Mouse (Mus musculus) kidney, postnatal 0 days (tissue): Measurements from ENCODE around the gene Prg3. TPM values are rescaled to one million over a fixed set of nuclear protein-coding genes. Genes with fewer than 3 reads are reported as not detected.

ENCODE experiments used
- ATAC-seq: fragments of 200-750 bp; cut with Nextera tagmentation; replicated peaks from 2 replicates; pipeline ENCODE4 v1.8.0; 2017; ENCODE audit warnings: low read depth, moderate number of reproducible peaks, moderate TSS enrichment, moderate library complexity; ENCODE audit not compliant: low FRiP score
- DNase-seq: peaks from one replicate; pipeline ENCODE4 v3.0.0-alpha.2; 2016; ENCODE audit warnings: low spot score
- H3K27ac ChIP-seq: fragments of 300-500 bp; sonication (generic); 2 replicates; pipeline ENCODE4 v1.5.1; 2014; ENCODE audit warnings: mild to moderate bottlenecking
- H3K27me3 ChIP-seq: fragments of 300-500 bp; sonication (generic); 2 replicates; pipeline ENCODE4 v1.6.1; 2014; ENCODE audit warnings: low read length, mixed read lengths; ENCODE audit not compliant: insufficient read depth
- H3K36me3 ChIP-seq: fragments of 300-500 bp; sonication (generic); 2 replicates; pipeline ENCODE4 v1.6.1; 2014; ENCODE audit warnings: low read length, mixed read lengths; ENCODE audit not compliant: insufficient read depth
- H3K4me1 ChIP-seq: fragments of 300-500 bp; sonication (generic); replicated peaks from 2 replicates; pipeline ENCODE4 v1.6.1; 2014; ENCODE audit warnings: antibody characterized with exemption, low read length, mixed read lengths; ENCODE audit not compliant: insufficient read depth
- H3K4me2 ChIP-seq: fragments of 300-500 bp; sonication (generic); 2 replicates; pipeline ENCODE4 v1.6.1; 2014; ENCODE audit warnings: mild to moderate bottlenecking, low read length, moderate library complexity, mixed read lengths
- H3K4me3 ChIP-seq: fragments of 300-500 bp; sonication (generic); replicated peaks from 2 replicates; pipeline ENCODE4 v1.5.1; 2014; ENCODE audit warnings: low read depth, low read length
- H3K9ac ChIP-seq: fragments of 300-500 bp; sonication (generic); 2 replicates; pipeline ENCODE4 v1.6.1; 2014; ENCODE audit warnings: low read depth, low read length
- H3K9me3 ChIP-seq: fragments of 300-500 bp; sonication (generic); replicated peaks from 2 replicates; pipeline ENCODE4 v1.6.1; 2016; ENCODE audit warnings: low read length, inconsistent platforms, mixed read lengths
- CTCF ChIP-seq: IDR thresholded peaks from 2 replicates; pipeline ENCODE4 v1.5.1; 2016; ENCODE audit warnings: antibody characterized with exemption, low read depth, mild to moderate bottlenecking, moderate library complexity
- WGBS: fragments of 180-500 bp; shearing (Covaris S2); extraction: QIAGEN DNeasy Blood & Tissue Kit; methylation state at CpG from one replicate; pipeline ENCODE4 v1.1.7; 2014; 5-methylcytosine and 5-hydroxymethylcytosine counted together
- polyA plus RNA-seq: library from polyadenylated mRNA; unstranded; fragments of >200 nt; fragmentation: Nextera tagmentation; extraction: Ambion mirVana; gene quantifications from 2 replicates; pipeline ENCODE4 v1.2.1, GENCODE M21; 2015

The Prg3 gene
- not detected in 2 replicates for polyA plus RNA-seq

DNA sequence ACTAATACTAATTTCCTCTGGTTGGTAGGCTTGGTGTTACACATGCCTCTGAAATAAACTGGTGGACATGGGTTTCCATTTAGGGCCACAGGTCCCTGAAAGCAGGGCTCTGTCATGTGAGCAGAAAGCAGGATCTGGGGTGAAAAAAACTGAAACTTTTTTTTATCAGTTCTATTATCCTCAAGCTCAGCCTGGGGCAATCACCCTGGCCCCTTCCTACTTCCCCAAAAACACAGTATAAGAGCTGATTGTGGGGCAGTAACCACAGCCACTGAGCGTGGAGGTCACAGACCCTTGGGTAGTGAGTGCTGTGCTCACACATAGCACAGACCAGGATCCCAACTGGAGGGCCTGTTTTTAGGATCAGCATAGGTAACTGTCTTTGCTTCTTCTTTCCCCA lies at the start of gene Prg3:
TSS of gene Prg3 (plus strand) at position 286 of the 400 bp plus-strand sequence.
- ATAC-seq = no peak
- no peak for TF ChIP-seq CTCF
- no peak within 1 kb of the TSS for H3K9ac ChIP-seq
- H3K4me1 ChIP-seq = no peaks in the 10 kb centered on the region
- H3K36me3 ChIP-seq = no peaks in the 10 kb centered on the region
- H3K9me3 ChIP-seq = no peaks in the 10 kb centered on the region
- WGBS = 79% methylated on average over 1 of the region's 1 CpGs
- no peak for DNase-seq
- H3K4me2 ChIP-seq = no peak within 1 kb of the TSS
- H3K27ac ChIP-seq = no peak within 1 kb of the TSS
- H3K27me3 ChIP-seq = no peaks in the 10 kb centered on the region
- no peak within 1 kb of the TSS for H3K4me3 ChIP-seq

GRCm38 (mm10) chr2:84938249-84938946 lies 49.6 kb upstream of the Prg3 start:
- no peaks in the 10 kb centered on the region for H3K36me3 ChIP-seq
- H3K9ac ChIP-seq = peak overlapping the region; percentile 25; the same call in 1 of the 2 replicates
- H3K4me1 ChIP-seq = peaks cover 8% of the 10 kb centered on the region; the same call in 1 of the 2 replicates
- H3K4me3 ChIP-seq = peak overlapping the region; percentile 41
- no peaks in the 10 kb centered on the region for H3K27me3 ChIP-seq
- WGBS = 62% methylated on average over 5 of the region's 5 CpGs
- no peak for ATAC-seq
- DNase-seq = peak; percentile 30
- peak overlapping the region; percentile 62 for H3K4me2 ChIP-seq
- H3K27ac ChIP-seq = no peak overlapping the region
- TF ChIP-seq CTCF = no peak
- H3K9me3 ChIP-seq = no peaks in the 10 kb centered on the region

DNA sequence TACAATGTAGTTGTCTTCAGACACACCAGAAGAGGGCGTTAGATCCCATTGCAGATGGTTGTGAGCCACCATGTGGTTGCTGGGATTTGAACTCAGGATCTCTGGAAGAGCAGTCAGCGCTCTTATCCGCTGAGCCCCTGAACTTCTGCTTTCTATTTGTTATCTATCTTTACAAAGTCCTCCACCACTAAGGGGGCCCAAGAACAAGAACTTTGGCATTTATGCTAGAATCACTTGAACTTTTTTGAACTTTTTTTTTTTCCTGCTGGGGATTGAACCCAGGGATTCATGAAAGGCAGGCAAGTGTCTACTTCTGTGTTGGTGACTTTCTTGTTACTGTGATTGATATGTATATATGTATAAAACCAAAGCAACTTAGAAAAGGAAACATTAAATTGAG lies 48.7 kb upstream of the Prg3 start:
- no peak for ATAC-seq
- Histone ChIP-seq H3K4me1 (peaks cover 8% of the 10 kb centered on the region; the same call in 1 of the 2 replicates), H3K9me3 (no peaks in the 10 kb centered on the region), H3K4me3 (no peak overlapping the region), H3K4me2 (no peak overlapping the region), H3K27me3 (no peaks in the 10 kb centered on the region), H3K36me3 (no peaks in the 10 kb centered on the region), H3K27ac (no peak overlapping the region), H3K9ac (no peak overlapping the region)
- WGBS = 90% methylated on average over 3 of the region's 3 CpGs
- no peak for TF ChIP-seq CTCF
- no peak for DNase-seq

GRCm38 (mm10) chr2:84939711-84940110 lies 48.3 kb upstream of the Prg3 start:
- ATAC-seq (no peak), DNase-seq (no peak)
- H3K36me3 ChIP-seq = 0 out of 2 replicates have a peak, but pooled peaks cover 3% of the 10 kb centered on the region
- TF ChIP-seq CTCF = no peak
- no peaks in the 10 kb centered on the region for H3K27me3 ChIP-seq
- 93% methylated on average over 6 of the region's 6 CpGs for WGBS
- H3K9ac ChIP-seq = no peak overlapping the region
- peaks cover 8% of the 10 kb centered on the region; the same call in 1 of the 2 replicates for H3K4me1 ChIP-seq
- H3K4me3 ChIP-seq = no peak overlapping the region
- no peak overlapping the region for H3K27ac ChIP-seq
- no peaks in the 10 kb centered on the region for H3K9me3 ChIP-seq
- H3K4me2 ChIP-seq = no peak overlapping the region

DNA sequence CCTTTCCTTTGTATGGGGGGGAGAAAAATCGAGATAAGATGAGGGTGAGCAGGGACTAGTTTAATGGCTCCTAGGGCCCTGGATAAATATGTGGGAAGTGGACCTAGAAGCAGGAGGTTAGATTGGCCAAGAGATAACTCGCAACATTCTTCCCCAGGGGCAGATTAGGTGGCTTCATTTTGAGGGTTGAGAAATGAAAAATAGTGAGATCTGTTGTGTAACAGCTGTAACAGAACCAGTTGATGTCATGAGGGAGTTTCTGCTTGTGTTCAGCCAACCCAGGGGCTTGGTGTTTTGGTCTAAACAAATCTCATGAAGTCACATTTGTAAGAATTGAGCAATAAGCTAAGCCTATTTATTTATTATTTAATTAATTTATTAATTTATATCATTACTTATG lies 46.7 kb upstream of the Prg3 start:
- 47% methylated on average over 2 of the region's 2 CpGs for WGBS
- Histone ChIP-seq H3K36me3 (0 out of 2 replicates have a peak, but pooled peaks cover 7% of the 10 kb centered on the region), H3K4me1 (peaks cover 8% of the 10 kb centered on the region; the same call in 1 of the 2 replicates), H3K9ac (no peak overlapping the region), H3K9me3 (no peaks in the 10 kb centered on the region), H3K27ac (no peak overlapping the region), H3K4me2 (no peak overlapping the region), H3K4me3 (no peak overlapping the region), H3K27me3 (no peaks in the 10 kb centered on the region)
- DNase-seq (no peak), ATAC-seq (no peak)
- TF ChIP-seq CTCF = no peak

- DNase-seq = no peak
- Histone ChIP-seq H3K4me2 (no peak overlapping the region), H3K9me3 (no peaks in the 10 kb centered on the region), H3K9ac (no peak overlapping the region), H3K4me1 (peaks cover 8% of the 10 kb centered on the region; the same call in 1 of the 2 replicates), H3K4me3 (no peak overlapping the region), H3K27ac (no peak overlapping the region), H3K27me3 (no peaks in the 10 kb centered on the region), H3K36me3 (0 out of 2 replicates have a peak, but pooled peaks cover 7% of the 10 kb centered on the region)
- 95% methylated on average over 4 of the region's 4 CpGs for WGBS
- ATAC-seq = no peak
- TF ChIP-seq CTCF = no peak
Observed at GRCm38 (mm10) chr2:84941795-84942194, 46.2 kb upstream of the Prg3 start.
